Mouse (Mus musculus): ENCODE measurements at regions not wholly inside any gene's neighbourhood (a gene's known extent, or its start where the extent isn't known, plus 50 kb on each side); places are given as distances from the start of the nearest gene placed in this dataset.

GRCm38 (mm10) chr11:90094700-90095355, 64.7 kb downstream of the Tmem100 start:
- TF ChIP-seq CTCF (IDR thresholded peaks at IDR 0.05; ENCODE audit: low read depth, low read length) (no peak), GATA1 (IDR thresholded peaks at IDR 0.05; ENCODE audit: borderline replicate concordance, low read length) (no peak), POLR2AphosphoS5 (IDR thresholded peaks at IDR 0.05; ENCODE audit: insufficient replicate concordance, low read depth, low read length) (no peak), TAL1 (conservative IDR thresholded peaks at IDR 0.05; ENCODE audit: low read depth, low read length) (no peak), GATA2 (IDR thresholded peaks at IDR 0.05; ENCODE audit: borderline replicate concordance, low read depth, low read length) (no peak)
